Mouse (Mus musculus): ENCODE measurements at regions not wholly inside any gene's neighbourhood (a gene's known extent, or its start where the extent isn't known, plus 50 kb on each side); places are given as distances from the start of the nearest gene placed in this dataset.

DNA sequence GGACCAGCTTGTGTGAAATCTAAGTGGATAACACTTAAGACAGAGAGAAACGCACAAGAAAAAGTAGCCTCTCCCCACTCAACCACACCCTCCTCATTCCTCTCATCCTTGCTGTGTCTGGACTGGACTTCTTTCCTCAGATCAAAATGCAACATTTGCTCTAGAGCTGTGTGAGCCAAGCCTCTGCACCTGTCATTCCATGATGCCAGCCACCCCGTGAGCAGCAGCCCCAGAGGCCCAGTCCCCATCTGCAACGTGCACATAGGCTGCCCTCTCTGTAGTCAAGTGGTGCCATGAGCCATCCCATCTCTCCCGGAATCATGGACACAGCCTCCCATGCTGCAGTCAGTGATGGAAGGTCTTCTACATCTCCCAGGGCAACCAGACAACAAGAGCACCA lies 55.1 kb upstream of the Gpc1 start:
- TF ChIP-seq CTCF (conservative IDR thresholded peaks at IDR 0.05; ENCODE audit: low read length) (no peak), NANOG (IDR thresholded peaks at IDR 0.05; ENCODE audit: borderline replicate concordance, low read length) (no peak), POU5F1 (IDR thresholded peaks at IDR 0.05; ENCODE audit: borderline replicate concordance, low read length) (no peak)
